Mouse (Mus musculus) limb, embryonic 13.5 days (tissue): ENCODE data around the gene Ccdc6. TPM values are rescaled to one million over a fixed set of nuclear protein-coding genes. Genes with fewer than 3 reads are reported as not detected.
A peak's percentile ranks its signal among the peaks of the same experiment; 100 is the strongest.
"Not testable (repeated sequence)": the region's sequence is repeated elsewhere in the genome, so short reads cannot be mapped to it uniquely, and the experiment has no call there.

Experiments
- ATAC-seq: fragments of 200-750 bp; cut with Nextera tagmentation; 2 replicates; pipeline ENCODE4 v1.8.0; 2017; ENCODE audit warnings: low read depth, moderate number of reproducible peaks, moderate TSS enrichment; ENCODE audit not compliant: low FRiP score
- H3K27ac ChIP-seq: fragments of 300-500 bp; sonication (generic); 2 replicates; pipeline ENCODE4 v1.5.1; 2015; ENCODE audit warnings: inconsistent platforms, mild to moderate bottlenecking, moderate library complexity
- H3K27me3 ChIP-seq: fragments of 300-500 bp; sonication (generic); 2 replicates; pipeline ENCODE4 v1.6.1; 2015; ENCODE audit warnings: mild to moderate bottlenecking, inconsistent platforms
- H3K36me3 ChIP-seq: fragments of 300-500 bp; sonication (generic); 2 replicates; pipeline ENCODE4 v1.6.1; 2015; ENCODE audit warnings: inconsistent platforms, mild to moderate bottlenecking, moderate library complexity
- H3K4me1 ChIP-seq: fragments of 300-500 bp; sonication (generic); 2 replicates; pipeline ENCODE4 v1.6.1; 2015; ENCODE audit warnings: inconsistent platforms
- H3K4me2 ChIP-seq: fragments of 300-500 bp; sonication (generic); replicated peaks from 2 replicates; pipeline ENCODE4 v1.6.1; 2015; ENCODE audit warnings: inconsistent platforms, mild to moderate bottlenecking, moderate library complexity
- H3K4me3 ChIP-seq: fragments of 300-500 bp; sonication (generic); 2 replicates; pipeline ENCODE4 v1.5.1; 2015; ENCODE audit warnings: moderate library complexity, mild to moderate bottlenecking, inconsistent platforms
- H3K9ac ChIP-seq: fragments of 300-500 bp; sonication (generic); 2 replicates; pipeline ENCODE4 v1.6.1; 2015; ENCODE audit warnings: mild to moderate bottlenecking, inconsistent platforms
- H3K9me3 ChIP-seq: fragments of 300-500 bp; sonication (generic); 2 replicates; pipeline ENCODE4 v1.6.1; 2016; ENCODE audit warnings: inconsistent platforms
- WGBS: fragments of 180-500 bp; shearing (Covaris S2); methylation state at CpG from one replicate; pipeline ENCODE4 v1.1.7; 2015; 5-methylcytosine and 5-hydroxymethylcytosine counted together
- polyA plus RNA-seq: library from polyadenylated mRNA; unstranded; fragments of >200 nt; fragmentation: Nextera tagmentation; extraction: Ambion mirVana; gene quantifications from 2 replicates; pipeline ENCODE4 v1.2.1, GENCODE M21; 2015

Ccdc6 gene
- polyA plus RNA-seq, 1 experiment from 2014 or later = 19.6 TPM

GRCm38 (mm10) chr10:70198951-70199463 is 102.1 kb downstream of the Ccdc6 start:
- Histone ChIP-seq H3K4me2 (no peak overlapping the region), H3K4me1 (peaks cover 16% of the 10 kb centered on the region), H3K9ac (no peak overlapping the region), H3K9me3 (0 out of 2 replicates have a peak, but pooled peaks cover 5% of the 10 kb centered on the region), H3K4me3 (no peak overlapping the region), H3K27ac (no peak overlapping the region), H3K27me3 (no peaks in the 10 kb centered on the region), H3K36me3 (peaks cover under 1% of the 10 kb centered on the region)
- 92% methylated on average over 7 of the region's 7 CpGs for WGBS
- ATAC-seq = no peak

- Histone ChIP-seq H3K4me2 (no peak overlapping the region), H3K27ac (no peak overlapping the region), H3K9me3 (0 out of 2 replicates have a peak, but pooled peaks cover 5% of the 10 kb centered on the region), H3K27me3 (no peaks in the 10 kb centered on the region), H3K36me3 (no peaks in the 10 kb centered on the region), H3K4me1 (peaks cover 23% of the 10 kb centered on the region), H3K4me3 (no peak overlapping the region), H3K9ac (no peak overlapping the region)
- no peak for ATAC-seq
- WGBS = 93% methylated on average over 6 of the region's 6 CpGs
These were observed 102.7 kb downstream of the Ccdc6 start for GRCm38 (mm10) chr10:70199466-70200210.

- Histone ChIP-seq H3K36me3 (no peaks in the 10 kb centered on the region), H3K9me3 (0 out of 2 replicates have a peak, but pooled peaks cover 5% of the 10 kb centered on the region), H3K9ac (no peak overlapping the region), H3K27me3 (no peaks in the 10 kb centered on the region), H3K4me1 (peaks cover 21% of the 10 kb centered on the region), H3K4me3 (no peak overlapping the region), H3K27ac (no peak overlapping the region), H3K4me2 (no peak overlapping the region)
- 68% methylated on average over 12 of the region's 12 CpGs for WGBS
- ATAC-seq = no peak
These were observed 104.1 kb downstream of the Ccdc6 start for GRCm38 (mm10) chr10:70200889-70201500.

- peak within 1 kb of the TSS; percentile 48 for H3K27ac ChIP-seq
- H3K4me3 ChIP-seq = peak within 1 kb of the TSS; percentile 16
- peaks cover 16% of the 10 kb centered on the region for H3K4me1 ChIP-seq
- ATAC-seq = peak; percentile 66
- no peak within 1 kb of the TSS for H3K9ac ChIP-seq
- peak within 1 kb of the TSS; percentile 44 for H3K4me2 ChIP-seq
- WGBS = 27% methylated on average over 17 of the region's 17 CpGs
- H3K36me3 ChIP-seq = no peaks in the 10 kb centered on the region
- H3K27me3 ChIP-seq = no peaks in the 10 kb centered on the region
- H3K9me3 ChIP-seq = 0 out of 2 replicates have a peak, but pooled peaks cover 5% of the 10 kb centered on the region
These were observed 107.8 kb downstream of the Ccdc6 start, which contains the start of gene Mrln for GRCm38 (mm10) chr10:70204505-70205399. TSS of gene Mrln (plus strand) at chr10:70204664.

- Histone ChIP-seq H3K36me3 (no peaks in the 10 kb centered on the region), H3K27me3 (no peaks in the 10 kb centered on the region), H3K9ac (no peak overlapping the region), H3K9me3 (no peaks in the 10 kb centered on the region), H3K27ac (no peak overlapping the region), H3K4me3 (no peak overlapping the region), H3K4me2 (no peak overlapping the region), H3K4me1 (no peaks in the 10 kb centered on the region)
- no peak for ATAC-seq
- 83% methylated on average over 9 of the region's 9 CpGs for WGBS
These were observed 114.4 kb downstream of the Ccdc6 start for GRCm38 (mm10) chr10:70211281-70211680.

- no peaks in the 10 kb centered on the region for H3K36me3 ChIP-seq
- 72% methylated on average over 5 of the region's 5 CpGs for WGBS
- ATAC-seq = no peak
These were observed 124.0 kb downstream of the Ccdc6 start for GRCm38 (mm10) chr10:70220971-70221370.

DNA sequence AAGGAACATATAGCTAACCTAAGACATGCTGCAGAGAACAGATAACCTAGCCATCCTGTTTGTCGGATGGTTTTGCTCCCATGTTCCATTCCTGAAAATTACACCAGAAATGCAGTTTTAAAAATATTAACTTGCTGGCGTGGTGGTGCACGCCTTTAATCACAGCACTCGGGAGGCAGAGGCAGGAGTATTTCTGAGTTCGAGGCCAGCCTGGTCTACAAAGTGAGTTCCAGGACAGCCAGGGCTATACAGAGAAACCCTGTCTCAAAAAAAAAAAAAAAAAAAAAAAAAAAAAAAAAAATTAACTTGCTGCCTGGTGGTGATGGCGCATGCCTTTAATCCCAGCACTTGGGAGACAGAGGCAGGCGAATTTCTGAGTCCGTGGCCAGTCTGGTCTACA is 125.3 kb downstream of the Ccdc6 start:
- H3K9me3 ChIP-seq, H3K4me2 ChIP-seq, ATAC-seq, H3K9ac ChIP-seq, H3K27me3 ChIP-seq, H3K4me3 ChIP-seq, H3K4me1 ChIP-seq, H3K36me3 ChIP-seq, H3K27ac ChIP-seq: not testable (repeated sequence)
- WGBS = 92% methylated on average over 8 of the region's 8 CpGs

More at GRCm38 (mm10) chr10:70220971-70221370, 124.0 kb downstream of the Ccdc6 start:
- Histone ChIP-seq H3K4me2 (no peak overlapping the region), H3K4me1 (no peaks in the 10 kb centered on the region), H3K4me3 (no peak overlapping the region), H3K9ac (no peak overlapping the region), H3K27me3 (no peaks in the 10 kb centered on the region), H3K27ac (no peak overlapping the region), H3K9me3 (no peaks in the 10 kb centered on the region)

GRCm38 (mm10) chr10:70224571-70224970 is 127.7 kb downstream of the Ccdc6 start:
- H3K36me3 ChIP-seq = no peaks in the 10 kb centered on the region
- H3K27me3 ChIP-seq = no peaks in the 10 kb centered on the region
- H3K9me3 ChIP-seq = no peaks in the 10 kb centered on the region
- H3K4me2 ChIP-seq = no peak overlapping the region
- H3K9ac ChIP-seq = no peak overlapping the region
- ATAC-seq = no peak
- H3K27ac ChIP-seq = no peak overlapping the region
- H3K4me1 ChIP-seq = no peaks in the 10 kb centered on the region
- no peak overlapping the region for H3K4me3 ChIP-seq
- WGBS = 85% methylated on average over 6 of the region's 6 CpGs

DNA sequence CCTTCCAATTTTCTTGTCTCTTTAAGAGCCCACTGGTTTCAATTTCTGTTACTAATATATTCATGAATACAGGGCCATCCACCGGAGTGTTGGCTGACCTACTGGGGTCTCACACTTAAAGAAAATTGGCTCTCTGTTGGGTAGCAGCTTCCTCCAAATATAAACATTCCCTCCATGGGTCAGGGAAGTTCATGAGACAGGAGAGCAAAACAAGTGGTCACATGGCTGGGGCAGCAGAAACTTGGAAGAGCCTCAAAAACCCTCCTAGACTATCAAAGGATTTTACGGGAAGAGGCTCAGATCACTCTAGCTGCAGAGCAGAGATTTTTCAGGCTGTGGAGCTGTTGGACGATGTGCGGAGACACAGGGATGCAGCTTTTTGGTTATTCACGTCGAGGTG is 128.8 kb downstream of the Ccdc6 start:
- Histone ChIP-seq H3K9ac (no peak overlapping the region), H3K4me1 (no peaks in the 10 kb centered on the region), H3K4me2 (no peak overlapping the region), H3K9me3 (no peaks in the 10 kb centered on the region), H3K27ac (no peak overlapping the region), H3K36me3 (no peaks in the 10 kb centered on the region), H3K27me3 (no peaks in the 10 kb centered on the region), H3K4me3 (no peak overlapping the region)
- ATAC-seq = no peak
- 70% methylated on average over 6 of the region's 6 CpGs for WGBS

GRCm38 (mm10) chr10:70226608-70227007 is 129.7 kb downstream of the Ccdc6 start:
- no peak overlapping the region for H3K4me2 ChIP-seq
- no peaks in the 10 kb centered on the region for H3K4me1 ChIP-seq
- no peaks in the 10 kb centered on the region for H3K27me3 ChIP-seq
- no peaks in the 10 kb centered on the region for H3K36me3 ChIP-seq
- no peak overlapping the region for H3K4me3 ChIP-seq
- no peak overlapping the region for H3K27ac ChIP-seq
- no peak for ATAC-seq
- H3K9ac ChIP-seq = no peak overlapping the region
- H3K9me3 ChIP-seq = no peaks in the 10 kb centered on the region

- Histone ChIP-seq H3K4me3 (no peak overlapping the region), H3K4me1 (no peaks in the 10 kb centered on the region), H3K27me3 (no peaks in the 10 kb centered on the region), H3K4me2 (no peak overlapping the region), H3K36me3 (no peaks in the 10 kb centered on the region), H3K9ac (no peak overlapping the region), H3K9me3 (no peaks in the 10 kb centered on the region), H3K27ac (no peak overlapping the region)
- 77% methylated on average over 6 of the region's 6 CpGs for WGBS
- ATAC-seq = no peak
These were observed 133.4 kb downstream of the Ccdc6 start for GRCm38 (mm10) chr10:70230352-70230751.

DNA sequence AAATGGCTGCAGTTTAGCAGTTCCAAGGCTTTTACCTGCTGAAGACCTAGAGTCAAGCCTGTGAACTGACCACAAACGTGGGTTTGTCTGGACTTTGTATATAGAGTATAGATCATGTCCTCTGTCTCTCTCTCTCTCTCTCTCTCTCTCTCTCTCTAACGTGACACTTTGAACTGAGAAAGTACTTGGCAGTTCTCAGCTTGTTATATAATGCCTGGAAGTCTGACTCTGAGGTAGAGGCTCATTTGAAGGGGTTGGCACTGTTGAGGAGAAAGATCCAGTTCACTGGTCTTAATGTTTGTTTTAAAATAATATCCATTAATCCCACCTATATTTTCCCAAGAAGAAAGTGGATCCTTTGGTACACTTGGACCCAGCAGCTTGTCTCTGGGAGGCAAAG is 141.0 kb downstream of the Ccdc6 start:
- 68% methylated on average over 2 of the region's 2 CpGs for WGBS
- ATAC-seq = no peak
- no peaks in the 10 kb centered on the region for H3K36me3 ChIP-seq
- no peaks in the 10 kb centered on the region for H3K4me1 ChIP-seq
- H3K4me3 ChIP-seq = no peak overlapping the region
- no peak overlapping the region for H3K27ac ChIP-seq
- H3K4me2 ChIP-seq = no peak overlapping the region
- H3K27me3 ChIP-seq = peaks cover 8% of the 10 kb centered on the region
- no peaks in the 10 kb centered on the region for H3K9me3 ChIP-seq
- no peak overlapping the region for H3K9ac ChIP-seq
